Mouse (Mus musculus): Measurements from ENCODE around the gene Cmtm5.

- TF ChIP-seq CTCF (IDR thresholded peaks at IDR 0.05; ENCODE audit: low read depth, low read length) = no peak
- TF ChIP-seq GATA2 (IDR thresholded peaks at IDR 0.05; ENCODE audit: borderline replicate concordance, low read depth, low read length) = no peak
- TF ChIP-seq POLR2AphosphoS5 (IDR thresholded peaks at IDR 0.05; ENCODE audit: insufficient replicate concordance, low read depth, low read length) = no peak
Measured at GRCm38 (mm10) chr14:54965631-54966030, 29.6 kb downstream of the Cmtm5 start.
